Mouse (Mus musculus) spleen, postnatal 14 days (tissue): ENCODE data around the gene Fdps.
"Not testable (repeated sequence)": the region's sequence is repeated elsewhere in the genome, so short reads cannot be mapped to it uniquely, and the experiment has no call there.

Experiments
- DNase-seq, 2 experiments: peaks; one replicate each; pipeline ENCODE4 v3.0.0; 2021 to 2022; ENCODE audit warnings: low spot score in 2 of 2

Fdps gene

DNA sequence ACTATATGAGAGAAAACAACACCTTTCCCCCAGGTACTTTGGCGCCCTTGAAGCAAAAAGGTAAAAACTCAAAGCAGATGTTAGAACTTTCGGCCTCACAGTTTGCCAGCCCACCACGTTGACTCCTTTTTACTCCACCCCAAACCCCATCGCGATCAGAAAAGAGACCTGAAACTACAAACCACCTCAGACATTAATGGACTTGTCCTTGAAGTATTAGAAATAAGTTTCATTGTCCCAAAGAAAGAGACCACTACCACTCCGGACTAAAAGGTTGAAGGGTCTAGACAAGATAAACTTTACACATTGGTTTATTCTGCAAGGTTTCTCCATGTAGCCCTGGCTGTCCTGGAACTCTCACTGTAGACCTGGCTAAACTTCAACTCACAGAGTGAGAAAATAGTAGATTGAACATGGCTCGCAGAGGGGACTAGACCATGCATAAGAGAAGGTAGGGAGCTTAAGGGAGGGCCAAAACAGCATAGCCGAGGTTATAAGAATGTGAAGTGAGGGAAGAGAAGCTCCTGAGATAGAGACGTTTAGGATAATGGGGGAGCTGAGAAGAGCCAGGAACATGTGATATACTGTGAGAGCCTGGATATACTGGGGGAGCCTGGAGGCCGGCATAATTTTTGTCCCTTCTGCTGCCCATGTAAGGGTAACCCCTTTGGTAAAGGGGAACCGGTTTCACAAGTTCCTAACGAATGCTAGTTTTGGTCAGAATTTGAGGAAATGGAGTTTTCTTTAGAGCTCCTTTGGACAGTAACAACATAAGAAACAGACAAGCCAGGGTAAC is 934 bp upstream of the Fdps start:
- DNase-seq = no peak

- no peak for DNase-seq
Observed at GRCm38 (mm10) chr3:89101459-89101811, 324 bp downstream of the Fdps start.

DNA sequence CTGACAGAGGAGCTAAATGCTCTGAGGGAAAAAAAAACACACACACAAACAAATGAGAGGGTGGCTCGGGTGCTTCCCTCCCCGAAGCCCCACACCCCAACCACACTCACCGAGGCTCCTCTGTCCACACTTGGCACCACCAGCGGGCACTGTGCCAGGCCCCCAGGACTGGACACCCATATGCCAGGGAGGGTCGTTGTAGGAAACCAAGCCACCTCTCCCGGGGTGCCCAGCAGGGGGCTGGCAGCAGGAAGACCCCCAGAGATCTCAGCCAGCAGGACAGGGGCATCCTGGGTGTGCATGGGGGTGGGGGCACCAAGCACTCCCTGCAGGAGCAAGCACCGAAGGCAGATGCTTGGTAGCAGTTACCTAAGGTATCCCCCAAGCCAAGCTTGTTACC is 948 bp downstream of the Fdps start, which contains the start of gene Gm43738:
TSS of gene Gm43738 (minus strand) at position 289 of the 400 bp plus-strand sequence.
- no peak for DNase-seq

DNA sequence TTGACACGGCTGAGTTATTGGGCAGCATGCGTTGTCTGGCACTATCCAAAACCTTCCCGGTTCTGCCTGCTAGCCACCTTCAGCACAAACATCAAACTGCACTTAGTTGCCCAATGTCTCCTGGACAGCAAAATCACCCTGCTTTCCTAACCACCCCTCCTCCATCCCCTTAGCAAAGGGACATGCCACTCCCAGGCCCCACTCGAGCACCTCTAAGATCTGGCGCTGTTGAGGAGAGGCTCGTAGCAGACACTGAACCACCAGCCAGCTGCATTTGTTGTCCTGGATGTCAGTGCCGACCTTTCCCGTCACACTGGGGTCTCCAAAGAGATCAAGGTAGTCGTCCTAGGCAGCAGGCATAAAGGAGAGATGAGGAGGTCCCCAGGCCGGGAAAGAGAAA is 7.7 kb downstream of the Fdps start:
- DNase-seq = no peak

DNA sequence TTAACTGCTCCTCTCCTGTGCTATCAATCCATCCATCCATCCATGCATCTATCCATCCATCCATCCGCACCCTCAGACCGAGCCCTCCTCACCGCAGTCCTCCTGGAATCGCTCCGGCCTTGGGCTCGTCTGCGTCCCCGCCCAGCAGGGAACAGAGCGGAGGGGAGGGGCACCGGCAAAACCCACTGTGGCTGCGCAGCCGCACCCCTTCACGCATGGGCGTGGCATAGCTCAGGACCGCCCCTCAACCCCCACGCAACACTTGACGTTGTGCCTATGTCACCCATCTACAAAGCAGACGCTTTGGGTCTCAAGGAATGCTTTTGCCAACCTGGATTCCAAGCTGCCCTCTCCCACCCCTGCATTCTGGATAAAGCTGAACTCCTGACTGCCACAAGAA is 8.6 kb downstream of the Fdps start, which contains the start of gene Rusc1:
TSS of gene Rusc1 (minus strand) at position 137 of the 400 bp plus-strand sequence.
- DNase-seq = peak; percentile 42 to 60

- no peak for DNase-seq
Observed at GRCm38 (mm10) chr3:89092509-89093090, 9.2 kb downstream of the Fdps start.

GRCm38 (mm10) chr3:89091811-89092508 is 9.8 kb downstream of the Fdps start:
- DNase-seq = no peak

GRCm38 (mm10) chr3:89090694-89091655 is 10.8 kb downstream of the Fdps start:
- peak; percentile 63 to 77 for DNase-seq

GRCm38 (mm10) chr3:89089882-89090591 is 11.7 kb downstream of the Fdps start:
- peak; percentile 72 to 73 for DNase-seq

- no peak for DNase-seq
Observed at GRCm38 (mm10) chr3:89088974-89089373, 12.8 kb downstream of the Fdps start.

DNA sequence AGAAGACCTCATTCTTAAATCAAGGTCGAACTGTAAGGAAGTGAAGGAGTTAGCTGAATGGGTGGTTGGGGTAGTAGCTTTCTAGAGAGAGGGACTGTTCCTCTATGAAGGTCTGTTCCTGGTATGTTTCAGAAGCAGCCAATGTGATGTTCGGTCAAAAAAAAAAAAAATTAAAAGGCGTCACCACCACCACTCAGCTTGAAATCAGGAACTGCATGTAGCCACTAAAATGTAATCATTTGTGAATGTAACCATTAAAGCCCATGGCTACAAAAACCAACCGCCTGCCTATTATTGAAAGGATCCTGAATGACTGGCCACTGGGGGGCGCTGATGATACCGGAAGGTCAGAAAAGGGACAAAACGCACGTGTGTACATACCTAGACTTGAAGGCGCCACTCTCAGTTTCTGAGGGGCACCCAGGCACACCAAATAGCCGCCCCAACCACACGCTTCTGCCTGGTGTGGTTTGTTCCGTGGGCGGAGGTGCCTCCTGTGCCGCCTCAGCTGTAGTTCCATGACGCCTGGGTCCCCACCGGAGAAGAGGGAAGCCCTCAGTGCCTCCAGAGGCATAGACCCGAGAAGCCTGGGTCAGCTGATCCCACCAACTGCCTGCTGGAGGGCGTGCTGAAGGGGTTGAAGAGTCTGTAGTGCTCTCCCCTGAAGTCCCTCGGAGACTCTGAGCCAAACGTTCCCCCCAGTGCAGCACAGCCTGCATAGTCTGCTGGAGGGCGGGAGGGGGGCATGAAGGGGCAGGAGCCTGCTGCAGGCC is 14.2 kb downstream of the Fdps start:
- DNase-seq = peak; percentile 74 to 85

DNA sequence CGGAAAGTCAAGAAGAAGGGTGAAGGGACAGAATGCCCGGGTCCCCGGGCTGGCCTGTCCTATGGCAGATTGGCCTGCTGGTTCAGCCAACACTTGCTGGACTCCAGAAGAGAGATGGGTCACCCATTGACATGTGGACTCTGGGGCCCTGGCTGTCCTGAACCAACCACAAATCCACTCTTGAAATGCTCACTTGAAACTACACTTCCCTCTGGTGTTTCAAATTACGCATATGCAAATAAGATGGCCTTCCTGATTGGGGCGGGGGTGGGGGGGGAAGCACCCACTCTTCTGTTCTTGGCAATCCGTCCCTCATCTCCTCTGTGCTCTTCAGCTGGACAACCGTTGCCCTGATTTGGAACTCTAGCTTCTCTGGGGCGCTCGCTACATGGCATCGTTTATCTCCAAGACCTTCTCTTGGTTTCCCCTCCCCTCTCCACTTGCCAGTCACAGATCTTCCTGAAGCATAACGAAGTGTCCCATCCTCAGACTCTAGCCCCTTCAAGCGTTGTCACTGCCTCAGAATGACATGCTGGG is 17.0 kb downstream of the Fdps start:
- DNase-seq = no peak

GRCm38 (mm10) chr3:89084133-89084532 is 17.6 kb downstream of the Fdps start:
- DNase-seq = no peak

GRCm38 (mm10) chr3:89082287-89082686 is 19.5 kb downstream of the Fdps start:
- not testable (repeated sequence) for DNase-seq

DNA sequence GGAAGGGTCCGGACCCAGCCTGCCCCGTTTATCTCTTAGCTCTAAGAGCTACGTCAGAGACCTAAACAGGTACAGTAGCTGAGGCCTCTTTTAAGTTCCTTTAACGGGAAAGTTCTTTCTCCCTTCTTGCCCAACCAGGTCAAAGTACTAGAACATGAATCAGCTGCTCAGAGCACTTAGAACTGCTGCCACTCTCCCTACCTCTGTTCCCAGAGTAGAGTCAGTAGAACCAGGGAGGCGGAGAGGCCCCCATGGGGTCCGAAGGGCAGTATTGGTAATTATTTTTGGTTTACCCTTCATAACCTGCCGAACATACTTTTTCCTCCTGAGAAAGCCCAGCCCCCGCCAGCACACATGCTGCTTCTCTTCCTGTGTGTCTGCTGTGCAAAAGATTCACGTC is 24.4 kb downstream of the Fdps start:
- no peak for DNase-seq

DNA sequence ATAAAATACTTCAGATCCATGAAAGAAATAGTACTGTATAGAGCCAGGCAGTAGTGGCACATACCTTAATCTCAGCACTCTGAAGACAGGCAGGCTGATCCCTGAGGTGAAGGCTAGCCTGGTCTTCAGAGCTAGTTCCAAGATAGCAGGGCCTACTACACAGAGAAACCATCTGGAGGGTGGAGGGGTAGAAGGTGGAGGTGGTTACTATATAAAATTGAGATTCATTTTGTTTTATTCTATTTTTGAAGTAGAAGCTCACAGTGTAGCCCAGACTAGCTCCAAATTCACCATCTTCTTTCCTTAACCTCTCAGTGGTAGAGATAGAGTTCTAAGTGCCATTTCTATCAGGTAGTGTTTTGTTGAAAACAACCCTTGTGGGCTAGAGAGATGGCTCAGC is 34.5 kb downstream of the Fdps start:
- DNase-seq = no peak

- no peak for DNase-seq
Observed at GRCm38 (mm10) chr3:89061696-89062095, 40.1 kb downstream of the Fdps start.

- peak in 1 of 2 experiments; percentile 28 for DNase-seq
Observed at GRCm38 (mm10) chr3:89058783-89059182, 43.0 kb downstream of the Fdps start.

GRCm38 (mm10) chr3:89058361-89058760 is 43.4 kb downstream of the Fdps start:
- DNase-seq = no peak
